Mouse (Mus musculus): Measurements from ENCODE around the gene Gm8439. TPM values are rescaled to one million over a fixed set of nuclear protein-coding genes. Genes with fewer than 3 reads are reported as not detected.

Gene Gm8439
- not detected for polyA plus RNA-seq (2017; shearing (Covaris generic))

GRCm38 (mm10) chr4:120588445-120588844 lies at the start of gene Gm8439:
Gm8439 (plus strand) TSS chr4:120588745.

DNA sequence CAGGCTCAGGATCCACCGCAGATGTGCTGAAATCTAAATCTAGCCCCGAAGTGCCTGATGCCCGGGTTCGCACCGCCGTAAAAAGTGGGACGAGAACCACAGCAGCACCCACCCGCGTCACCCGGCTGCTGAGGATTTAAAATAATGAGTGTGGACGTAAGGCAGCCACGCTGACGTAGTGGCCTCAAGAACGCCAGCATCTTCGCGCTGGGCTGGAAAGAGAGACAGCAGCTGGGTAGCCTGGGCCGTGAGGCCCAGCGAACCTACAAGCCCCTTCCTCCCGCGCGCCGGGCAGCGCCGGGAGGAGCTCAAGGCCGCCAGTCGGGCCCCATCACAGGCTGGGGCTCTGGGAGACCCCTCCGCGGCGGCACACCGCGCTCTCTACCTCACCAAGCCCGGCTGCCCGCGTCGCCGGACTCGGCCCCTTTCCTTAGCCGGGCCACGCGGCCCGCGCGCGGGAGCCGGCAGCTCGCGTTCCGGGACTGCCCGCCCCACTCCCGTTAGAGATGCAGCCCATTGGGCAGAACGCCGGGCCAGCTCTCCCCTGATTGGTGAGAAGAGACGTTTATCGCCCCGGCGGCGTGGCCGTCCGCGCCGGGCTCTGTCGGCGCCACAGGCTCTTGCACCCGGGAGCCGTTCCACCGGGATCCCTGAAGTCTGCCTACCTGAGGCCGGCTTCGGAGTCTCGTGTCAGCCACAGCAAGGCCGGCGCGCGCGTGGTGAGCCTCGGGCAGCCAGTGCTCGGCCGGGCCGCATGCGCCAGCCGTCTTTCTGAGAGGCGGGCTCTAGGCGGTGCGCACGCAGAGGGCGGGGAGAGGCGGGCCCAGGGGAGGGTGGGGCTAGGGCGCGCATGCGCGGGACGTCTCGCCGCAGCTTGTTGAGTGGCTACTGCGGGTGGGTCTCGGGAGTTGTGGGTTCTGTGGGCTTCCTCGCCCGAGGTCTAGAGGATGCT lies 18.8 kb upstream of the Gm8439 start, which contains the start of gene Ctps:
Gene Ctps, minus strand, starts transcription at position 791 of the 952 bp plus-strand sequence.

Other genes with a start within 250 kb of the Gm8439 start
- 11.4 TPM for gene Scmh1, start 183.5 kb upstream of the Gm8439 start, polyA plus RNA-seq (2017; shearing (Covaris generic))
- gene Slfnl1, start 56.5 kb upstream of the Gm8439 start, polyA plus RNA-seq (2017; shearing (Covaris generic)): not detected
- gene Ctps, start 18.5 kb upstream of the Gm8439 start, polyA plus RNA-seq (2017; shearing (Covaris generic)): 23.8 TPM
- gene Cited4, start 77.8 kb downstream of the Gm8439 start, polyA plus RNA-seq (2017; shearing (Covaris generic)): not detected
- gene Kcnq4, start 159.9 kb downstream of the Gm8439 start, polyA plus RNA-seq (2017; shearing (Covaris generic)): not detected
- 72.1 TPM for gene Nfyc, start 242.8 kb downstream of the Gm8439 start, polyA plus RNA-seq (2017; shearing (Covaris generic))